Mouse (Mus musculus): ENCODE data around the gene Baat. TPM values are rescaled to one million over a fixed set of nuclear protein-coding genes. Genes with fewer than 3 reads are reported as not detected.

Baat gene
- polyA plus RNA-seq, 1 experiment from 2014 or later = 0.30 TPM

Other genes with a start within 250 kb of the Baat start
- gene Acnat2, start 98.4 kb downstream of the Baat start, polyA plus RNA-seq (2016; fragmentation: Nextera tagmentation; extraction: Ambion mirVana) = not detected in 2 replicates
- not detected in 2 replicates for gene Acnat1, start 32.6 kb downstream of the Baat start, polyA plus RNA-seq (2016; fragmentation: Nextera tagmentation; extraction: Ambion mirVana)
- gene Mrpl50, start 14.5 kb upstream of the Baat start, polyA plus RNA-seq (2016; fragmentation: Nextera tagmentation; extraction: Ambion mirVana) = 77.3 and 78.3 TPM in 2 replicates
- 12.8 and 14.3 TPM in 2 replicates for gene Zfp189, start 14.6 kb upstream of the Baat start, polyA plus RNA-seq (2016; fragmentation: Nextera tagmentation; extraction: Ambion mirVana)
- gene Aldob, start 43.0 kb upstream of the Baat start, polyA plus RNA-seq (2016; fragmentation: Nextera tagmentation; extraction: Ambion mirVana) = not detected in 2 replicates
- gene Tmem246, start 91.3 kb upstream of the Baat start, polyA plus RNA-seq (2016; fragmentation: Nextera tagmentation; extraction: Ambion mirVana) = 33.7 and 34.5 TPM in 2 replicates
- 57.4 and 62.8 TPM in 2 replicates for gene Rnf20, start 125.4 kb upstream of the Baat start, polyA plus RNA-seq (2016; fragmentation: Nextera tagmentation; extraction: Ambion mirVana)
- 0.14 TPM in 2 replicates for gene Ppp3r2, start 175.5 kb upstream of the Baat start, polyA plus RNA-seq (2016; fragmentation: Nextera tagmentation; extraction: Ambion mirVana)